Mouse (Mus musculus) mesoderm, embryonic 11.5 days (tissue): ENCODE measurements at regions not wholly inside any gene's neighbourhood (a gene's known extent, or its start where the extent isn't known, plus 50 kb on each side); places are given as distances from the start of the nearest gene placed in this dataset.

Source experiments
- DNase-seq: peaks from one replicate; pipeline ENCODE4 v3.0.0-alpha.2; 2012; ENCODE audit warnings: low read depth, low spot score

DNA sequence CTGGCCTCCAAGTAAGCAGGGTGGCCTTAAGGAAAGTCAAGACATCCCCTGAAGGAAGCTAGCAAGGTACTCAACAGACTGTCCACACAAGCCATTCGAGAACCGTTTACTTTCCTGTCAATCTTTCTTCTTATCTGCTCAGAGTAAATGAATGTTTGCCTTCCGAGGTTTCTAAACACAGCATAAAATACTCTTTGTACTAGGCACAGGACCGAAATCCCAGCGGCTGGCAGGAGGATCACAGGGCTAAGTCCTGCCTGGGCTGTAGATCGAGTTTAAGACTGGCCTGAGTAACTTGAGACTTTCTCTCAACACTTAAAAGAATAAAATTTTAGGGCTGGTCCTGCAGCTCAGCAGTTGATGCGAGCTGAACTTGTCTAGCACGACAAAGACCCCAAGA is 175.9 kb downstream of the Bcl2l11 start:
- no peak for DNase-seq

DNA sequence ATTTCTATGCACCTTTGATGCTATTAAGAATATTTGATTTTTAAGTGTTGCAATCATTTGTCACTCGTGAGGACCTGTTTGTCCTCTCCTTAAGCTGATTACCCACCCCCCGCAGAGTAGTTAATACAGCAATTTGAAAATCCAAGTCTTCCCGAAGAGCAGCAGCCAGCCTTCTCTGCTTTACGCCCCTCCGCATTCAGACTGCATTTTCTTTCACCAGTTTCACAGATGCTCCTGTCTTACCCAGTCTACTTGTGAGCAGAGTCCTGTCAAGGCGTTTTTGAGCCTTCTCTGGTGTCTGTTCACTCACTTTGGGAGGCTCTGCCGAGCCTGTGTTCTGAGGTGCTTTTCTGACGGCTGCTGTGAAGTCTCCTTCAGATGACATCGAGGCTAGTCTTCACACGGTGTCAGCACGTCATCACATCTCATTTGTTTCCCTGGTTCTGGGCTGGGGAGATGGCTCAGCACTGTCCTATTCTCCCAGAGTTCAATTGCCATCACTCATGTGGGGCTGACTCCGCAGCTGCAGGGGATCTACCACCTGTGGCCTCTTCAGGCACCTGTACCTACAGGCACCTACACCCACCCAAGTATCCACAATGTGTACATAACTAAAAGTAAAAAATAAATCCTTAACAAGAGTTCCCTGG is 178.3 kb downstream of the Bcl2l11 start:
- no peak for DNase-seq

- DNase-seq, result no peak
Observed at GRCm38 (mm10) chr2:128306693-128307092, 180.9 kb downstream of the Bcl2l11 start.

DNA sequence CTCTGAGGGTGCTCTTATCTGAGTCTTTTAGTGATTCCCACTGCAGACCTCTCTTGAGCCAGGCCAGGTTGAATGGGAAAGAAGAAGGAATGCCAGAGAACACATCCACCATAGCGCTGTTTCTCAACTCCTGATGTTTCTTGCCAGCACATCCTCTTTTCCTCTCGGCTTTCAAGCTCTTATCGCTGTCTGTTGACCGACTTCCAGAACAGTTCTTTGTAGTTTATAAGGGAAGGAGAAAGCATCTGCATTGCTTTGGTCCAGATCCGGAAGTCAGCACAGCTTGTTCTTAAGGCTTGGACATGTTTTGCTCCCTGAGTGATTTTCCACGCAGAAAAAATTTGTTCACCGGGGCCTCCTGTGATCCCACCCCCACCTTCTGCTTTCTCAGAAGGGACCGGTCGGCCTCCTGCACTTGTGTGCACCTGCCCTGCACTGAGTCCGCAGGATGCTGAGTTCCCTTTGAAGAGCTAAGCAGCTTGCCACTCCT is 183.7 kb downstream of the Bcl2l11 start:
- no peak for DNase-seq

DNA sequence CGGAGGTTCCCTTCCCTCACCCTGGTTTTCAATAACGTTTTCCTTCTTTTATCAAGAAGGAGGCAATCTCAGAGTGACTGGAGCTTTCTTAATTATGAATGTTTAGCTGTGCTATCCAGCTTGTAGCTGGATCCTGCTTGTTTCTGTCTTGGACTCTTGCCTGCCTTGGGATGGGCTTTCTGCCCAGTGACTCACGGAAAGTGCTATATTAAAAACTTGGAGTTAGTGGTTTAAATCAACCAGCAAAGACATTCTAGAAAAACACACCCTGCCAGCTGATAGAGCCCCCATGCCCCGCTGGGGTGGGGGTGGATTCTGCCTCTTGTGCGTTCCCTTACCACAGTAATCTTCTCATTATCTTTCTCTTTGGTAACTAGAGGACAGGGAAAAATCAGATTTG is 184.2 kb downstream of the Bcl2l11 start:
- DNase-seq, result no peak

- DNase-seq, result no peak
Observed at GRCm38 (mm10) chr2:128312084-128312594, 186.3 kb downstream of the Bcl2l11 start.

GRCm38 (mm10) chr2:128312659-128313581 is 187.1 kb downstream of the Bcl2l11 start:
- no peak for DNase-seq

- DNase-seq, result no peak
Observed at GRCm38 (mm10) chr2:128313582-128313918, 187.7 kb downstream of the Bcl2l11 start.

DNA sequence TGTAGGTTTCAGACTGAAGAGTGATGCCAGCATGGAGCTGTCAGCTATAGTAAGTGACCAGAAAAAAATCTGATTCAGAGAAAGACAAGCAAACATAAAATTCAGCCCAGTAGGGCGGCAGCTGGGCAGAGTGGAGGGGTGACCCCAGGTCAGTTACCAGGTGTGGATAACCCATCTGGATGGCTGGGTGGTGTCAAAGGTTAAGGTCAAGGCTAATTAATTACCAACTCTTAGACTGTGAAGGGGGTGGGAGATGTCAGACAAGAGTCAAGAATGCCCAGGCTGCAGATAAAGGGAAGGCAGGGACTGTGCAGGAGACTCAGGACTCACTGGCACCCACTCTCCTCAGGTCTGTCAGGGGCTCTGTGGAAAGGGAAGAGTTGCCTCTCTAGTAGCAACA is 188.1 kb downstream of the Bcl2l11 start:
- DNase-seq, result peak; percentile 77

DNA sequence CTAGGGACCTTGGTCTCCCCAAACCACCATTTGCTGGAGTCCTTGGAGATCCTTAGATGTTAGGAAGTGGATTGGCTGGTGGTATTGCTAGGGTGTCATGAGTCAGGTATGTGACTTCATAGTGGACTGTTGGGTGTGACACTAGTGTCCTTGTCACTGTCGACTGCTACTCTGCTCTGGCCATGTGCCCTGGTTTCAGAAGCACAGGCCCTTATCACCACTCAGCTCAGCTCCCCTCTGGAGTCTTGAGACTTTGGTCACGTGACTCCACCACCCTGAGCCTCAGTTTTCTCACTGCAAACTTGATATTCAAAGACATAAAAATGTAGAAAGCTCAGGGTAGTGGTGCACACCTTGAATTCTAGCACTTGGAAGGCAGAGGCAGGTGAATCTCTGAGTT is 190.7 kb downstream of the Bcl2l11 start:
- DNase-seq, result no peak

DNA sequence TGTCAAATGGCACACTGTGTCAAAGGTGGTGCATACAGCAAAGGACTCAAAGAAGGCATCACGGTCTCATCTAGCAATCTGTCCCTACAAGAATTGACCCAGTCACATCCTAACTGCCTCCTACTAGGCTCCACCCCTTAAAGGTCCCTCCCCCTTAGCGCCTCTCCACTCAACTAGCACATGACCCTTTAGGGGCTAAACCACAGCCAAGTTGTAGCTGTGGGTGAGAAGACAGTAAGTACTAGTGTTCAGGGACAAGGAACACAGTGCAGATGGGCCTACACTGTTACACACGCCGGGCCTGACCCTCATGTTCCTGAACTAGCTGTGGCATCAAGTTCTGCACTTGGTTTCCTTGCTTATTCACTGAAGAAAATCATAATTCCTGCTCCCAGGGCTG is 192.4 kb downstream of the Bcl2l11 start:
- no peak for DNase-seq

- peak; percentile 70 for DNase-seq
Observed at GRCm38 (mm10) chr2:128318956-128319355, 193.1 kb downstream of the Bcl2l11 start.

GRCm38 (mm10) chr2:128321475-128321874 is 195.6 kb downstream of the Bcl2l11 start:
- no peak for DNase-seq

- no peak for DNase-seq
Observed at GRCm38 (mm10) chr2:128324256-128325096, 198.6 kb downstream of the Bcl2l11 start.

DNA sequence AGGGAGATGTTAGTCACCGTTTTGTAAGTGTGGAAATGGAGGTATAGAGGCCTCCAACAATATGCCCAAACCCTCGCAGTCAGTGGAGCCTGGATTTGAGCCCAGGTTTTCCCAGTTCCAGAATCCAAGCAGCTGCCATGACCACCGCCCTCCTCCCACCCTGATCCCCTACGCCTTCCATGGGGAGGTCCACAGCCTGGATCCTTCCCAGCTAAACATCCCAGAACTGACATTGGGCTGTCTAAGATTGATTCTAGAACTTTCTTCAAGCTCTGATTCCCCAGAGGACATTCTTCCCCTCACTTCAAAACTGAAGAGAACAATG is 199.2 kb downstream of the Bcl2l11 start:
- DNase-seq, result no peak

GRCm38 (mm10) chr2:128325456-128325855 is 199.6 kb downstream of the Bcl2l11 start:
- DNase-seq, result no peak

- no peak for DNase-seq
Observed at GRCm38 (mm10) chr2:128330833-128331232, 205.0 kb downstream of the Bcl2l11 start.

DNA sequence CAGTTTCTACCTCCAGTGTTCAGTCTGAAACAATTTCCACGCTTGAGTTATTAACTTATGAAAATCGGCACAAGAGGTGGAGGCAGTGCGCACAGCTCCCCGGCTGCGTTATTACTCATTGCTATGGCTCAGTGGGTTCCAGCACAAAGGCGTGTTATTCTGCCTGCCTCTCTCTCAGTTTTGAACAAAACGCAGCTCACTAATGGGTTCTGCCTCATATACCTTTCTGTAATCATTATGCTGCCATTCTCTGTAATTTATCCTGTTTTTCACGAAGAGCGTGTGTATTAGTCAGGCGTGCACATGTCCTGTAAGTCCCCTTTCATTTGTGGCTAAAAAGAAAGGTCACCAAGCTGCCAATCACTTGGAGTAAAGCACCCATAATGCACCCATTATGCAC is 205.4 kb downstream of the Bcl2l11 start:
- DNase-seq, result no peak

GRCm38 (mm10) chr2:128331681-128332080 is 205.8 kb downstream of the Bcl2l11 start:
- DNase-seq, result no peak

DNA sequence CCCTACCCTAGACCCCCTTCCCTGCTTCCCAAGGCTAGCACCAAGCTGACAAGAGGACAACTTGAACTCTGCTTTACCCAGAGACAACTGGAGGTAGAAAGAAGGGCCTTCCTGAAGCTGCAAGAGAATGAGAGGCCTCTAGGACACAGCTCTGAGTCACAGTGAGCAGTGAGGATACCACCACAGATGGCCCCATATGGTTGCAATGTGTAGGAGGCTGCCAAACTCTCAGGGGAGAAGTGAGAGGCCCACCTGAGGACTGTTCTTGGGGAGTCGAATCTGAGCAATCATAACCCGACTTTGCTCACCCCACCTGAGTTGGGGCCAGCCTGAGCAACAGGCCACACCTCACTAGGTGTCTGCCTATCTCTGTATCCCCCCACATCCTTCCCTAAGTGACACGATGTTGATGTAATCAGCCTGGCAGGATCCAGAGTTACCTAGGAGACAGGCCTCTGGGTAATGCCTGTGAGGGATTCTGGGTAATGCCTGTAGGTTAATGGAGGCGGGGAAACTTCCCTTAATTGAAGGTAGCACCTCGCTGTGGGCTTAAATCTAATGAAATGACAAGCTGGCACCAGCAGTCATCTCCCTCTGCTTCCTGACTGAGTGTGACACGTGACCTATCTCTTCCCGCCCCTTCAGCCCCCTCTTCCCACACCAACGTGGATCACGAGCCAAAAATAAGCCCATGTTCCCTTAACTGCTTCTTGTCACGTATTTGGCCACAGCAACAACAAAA is 207.7 kb downstream of the Bcl2l11 start:
- no peak for DNase-seq

DNA sequence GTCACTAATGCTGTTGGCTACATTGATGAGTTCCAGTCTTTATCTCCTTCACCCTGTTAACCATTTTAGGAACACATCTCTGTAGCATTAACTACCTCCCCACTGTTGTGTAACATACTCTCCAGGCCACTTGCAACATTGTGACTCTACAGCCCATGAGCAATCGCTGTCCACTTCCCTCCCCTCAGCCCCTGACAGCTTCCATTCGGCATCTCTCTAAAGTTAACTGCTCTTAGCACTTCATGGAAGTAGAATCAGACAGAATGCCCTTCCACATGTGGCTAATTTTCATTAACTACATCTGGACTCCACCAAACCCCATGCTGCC is 208.3 kb downstream of the Bcl2l11 start:
- DNase-seq, result no peak
